Mouse (Mus musculus): Measurements from ENCODE around the gene Per1.

Per1 gene

GRCm38 (mm10) chr11:69118765-69119164 is 23.7 kb downstream of the Per1 start:
- DNase-seq, result peak; percentile 86

- no peak for DNase-seq
These were observed 24.6 kb downstream of the Per1 start for GRCm38 (mm10) chr11:69119446-69120155.

- peak; percentile 24 for DNase-seq
These were observed 25.4 kb downstream of the Per1 start, which contains the start of gene Hes7 for GRCm38 (mm10) chr11:69120221-69121000. Hes7 (plus strand) TSS chr11:69120404.

DNA sequence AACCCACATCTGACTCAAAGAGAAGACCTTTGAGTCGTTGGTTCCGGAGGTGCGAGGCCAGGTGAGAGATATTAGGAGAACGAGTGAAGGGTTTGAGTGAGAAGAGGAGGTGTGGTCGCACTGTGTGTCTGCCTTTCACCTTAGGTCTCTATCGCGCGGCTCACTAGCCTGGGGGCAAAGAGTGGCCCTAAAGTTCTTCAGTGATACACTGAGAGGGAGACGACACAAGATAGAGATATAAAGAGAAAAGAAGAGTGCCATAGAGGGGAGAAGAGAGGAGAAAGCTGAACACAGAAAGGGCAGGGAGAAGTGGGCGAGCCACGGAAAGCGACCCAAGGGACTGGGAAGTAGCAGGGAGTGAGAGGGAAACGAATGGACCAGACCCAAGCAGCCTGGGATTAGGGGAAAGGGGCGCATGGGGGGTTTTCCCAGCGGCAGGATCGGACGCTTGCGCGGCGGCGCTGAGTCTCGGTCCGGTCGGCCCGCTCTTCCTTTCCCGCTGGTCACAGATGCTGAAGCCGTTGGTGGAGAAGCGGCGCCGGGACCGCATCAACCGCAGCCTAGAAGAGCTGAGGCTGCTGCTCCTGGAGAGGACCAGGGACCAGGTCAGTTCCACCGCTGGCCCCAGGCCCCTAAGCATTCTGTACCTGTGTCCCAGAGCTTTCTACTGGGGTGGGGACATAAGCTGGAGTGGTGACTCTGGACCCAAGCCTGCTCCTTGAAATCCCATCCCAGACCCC is 26.2 kb downstream of the Per1 start:
- DNase-seq, result no peak

- peak; percentile 54 for DNase-seq
These were observed 26.8 kb downstream of the Per1 start for GRCm38 (mm10) chr11:69121741-69122335.

DNA sequence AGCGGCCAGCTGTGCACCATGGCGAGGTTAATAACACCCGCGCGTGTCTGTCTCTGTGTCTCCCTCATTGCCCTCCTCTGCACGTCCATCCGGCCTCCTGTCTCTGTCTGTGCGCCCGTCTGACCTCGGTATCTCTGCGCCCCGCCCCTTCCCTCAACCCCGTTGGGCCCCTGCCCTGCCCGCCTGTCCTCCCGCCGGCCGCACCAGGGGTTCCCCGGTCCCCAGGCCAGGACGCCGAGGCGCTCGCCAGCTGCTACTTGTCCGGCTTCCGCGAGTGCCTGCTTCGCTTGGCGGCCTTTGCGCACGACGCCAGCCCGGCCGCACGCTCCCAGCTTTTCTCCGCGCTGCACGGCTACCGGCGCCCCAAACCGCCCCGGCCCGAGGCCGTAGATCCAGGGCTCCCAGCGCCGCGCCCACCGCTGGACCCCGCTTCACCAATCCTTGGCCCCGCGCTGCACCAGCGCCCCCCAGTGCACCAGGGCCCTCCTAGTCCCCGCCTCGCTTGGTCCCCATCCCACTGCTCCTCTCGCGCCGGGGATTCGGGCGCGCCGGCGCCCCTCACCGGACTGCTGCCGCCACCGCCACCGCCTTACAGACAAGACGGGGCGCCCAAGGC is 27.4 kb downstream of the Per1 start, which contains the start of gene 9130213A22Rik:
9130213A22Rik (minus strand) TSS at position 254 of the 616 bp plus-strand sequence.
- DNase-seq, result peak; percentile 88

- peak; percentile 88 for DNase-seq
These were observed 28.2 kb downstream of the Per1 start for GRCm38 (mm10) chr11:69123056-69123692.

- peak; percentile 84 for DNase-seq
These were observed 28.9 kb downstream of the Per1 start for GRCm38 (mm10) chr11:69123693-69124497.

- DNase-seq, result peak; percentile 75
These were observed 29.5 kb downstream of the Per1 start for GRCm38 (mm10) chr11:69124498-69124847.

DNA sequence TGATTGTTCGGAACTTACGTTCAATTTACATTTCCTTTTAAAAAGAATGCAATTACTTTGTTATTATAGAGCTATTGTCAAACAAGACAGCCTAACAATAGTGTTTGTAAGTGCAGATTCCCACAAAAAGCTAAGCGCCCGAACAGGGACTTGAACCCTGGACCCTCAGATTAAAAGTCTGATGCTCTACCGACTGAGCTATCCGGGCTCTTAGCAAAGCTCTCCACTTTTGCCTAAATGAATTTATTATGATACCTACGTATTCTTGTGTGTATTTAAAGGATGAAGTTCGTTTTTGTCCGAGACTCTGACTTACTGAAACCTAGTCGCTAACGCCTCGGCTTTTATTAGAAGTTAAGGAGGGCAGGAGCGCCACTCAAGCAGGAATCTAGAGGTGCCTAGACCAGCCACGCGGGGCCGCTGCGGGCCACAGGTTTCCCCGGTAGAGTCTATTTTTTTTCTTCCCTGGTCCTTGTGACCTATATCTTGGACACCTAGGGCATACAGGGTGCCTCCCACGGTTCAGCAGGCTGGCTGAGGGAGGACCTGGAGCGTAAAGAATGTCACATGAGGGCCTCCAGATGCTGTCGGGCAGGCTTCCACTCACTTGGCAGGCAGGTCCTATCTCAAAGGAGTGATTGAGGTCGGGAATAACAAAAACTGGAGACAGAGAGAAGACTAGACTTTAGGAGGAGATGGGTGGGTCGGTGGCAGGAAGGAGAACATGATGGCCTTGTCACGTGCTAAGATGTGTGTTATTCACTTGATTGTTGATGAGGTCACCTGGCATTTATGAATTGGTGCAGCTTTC is 30.2 kb downstream of the Per1 start:
- DNase-seq, result peak; percentile 83

- DNase-seq, result no peak
These were observed 30.7 kb downstream of the Per1 start, which contains the start of gene Aloxe3 for GRCm38 (mm10) chr11:69125852-69125918. Aloxe3 (plus strand) TSS chr11:69125896.

DNA sequence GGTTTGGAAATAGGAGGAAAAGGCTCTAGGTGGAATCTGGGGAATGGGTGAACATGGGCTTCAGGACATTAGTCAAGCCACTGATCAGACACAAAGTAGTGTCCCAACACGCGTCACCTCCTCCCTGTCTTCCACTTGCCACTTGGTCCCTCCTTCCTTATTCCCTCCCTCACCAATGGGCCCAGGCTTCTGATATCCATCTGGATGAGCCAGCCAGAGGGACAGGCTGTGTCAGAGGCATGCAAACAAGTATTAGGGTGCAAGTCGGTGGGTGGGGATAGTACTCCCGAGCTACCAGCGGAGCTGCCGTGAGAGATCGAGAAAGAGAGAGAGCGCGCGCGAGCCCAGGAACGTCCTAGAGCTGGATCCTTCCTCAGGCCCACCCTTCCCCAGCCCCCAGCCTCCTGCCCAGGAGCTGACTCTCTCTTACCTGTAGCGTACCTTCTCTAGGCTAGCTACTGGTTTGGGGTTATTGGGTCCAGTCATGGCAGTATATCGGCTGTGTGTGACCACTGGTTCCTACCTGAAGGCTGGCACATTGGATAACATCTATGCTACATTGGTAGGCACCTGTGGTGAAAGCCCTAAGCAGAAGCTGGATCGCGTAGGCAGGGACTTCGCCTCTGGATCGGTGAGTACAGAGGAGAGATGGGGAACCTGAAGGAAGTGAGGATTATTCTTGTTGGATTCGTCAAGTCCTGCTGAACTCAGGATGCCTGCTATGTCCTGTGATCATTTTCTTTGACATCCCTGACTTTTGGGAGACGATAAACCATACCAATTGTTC is 31.1 kb downstream of the Per1 start:
- peak; percentile 30 for DNase-seq

DNA sequence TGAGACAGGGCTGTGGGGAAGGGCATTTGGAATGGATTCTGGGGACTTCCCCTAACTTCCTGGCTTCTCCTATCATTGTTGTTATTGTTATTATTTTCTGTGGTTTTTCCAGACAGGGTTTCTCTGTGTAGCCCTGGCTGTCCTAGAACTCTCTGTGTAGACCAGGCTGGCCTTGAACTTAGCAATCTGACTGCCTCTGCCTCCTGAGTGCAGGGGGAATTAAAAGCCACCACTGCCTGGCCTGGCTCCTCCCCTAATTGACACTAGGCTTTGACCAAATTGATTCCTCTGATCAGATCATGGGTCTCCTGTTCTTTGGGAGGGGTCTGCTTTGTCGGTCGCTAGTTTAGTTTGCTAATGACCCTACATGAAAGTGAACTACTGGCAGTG is 31.7 kb downstream of the Per1 start:
- no peak for DNase-seq

GRCm38 (mm10) chr11:69128426-69129122 is 33.6 kb downstream of the Per1 start:
- DNase-seq, result no peak

DNA sequence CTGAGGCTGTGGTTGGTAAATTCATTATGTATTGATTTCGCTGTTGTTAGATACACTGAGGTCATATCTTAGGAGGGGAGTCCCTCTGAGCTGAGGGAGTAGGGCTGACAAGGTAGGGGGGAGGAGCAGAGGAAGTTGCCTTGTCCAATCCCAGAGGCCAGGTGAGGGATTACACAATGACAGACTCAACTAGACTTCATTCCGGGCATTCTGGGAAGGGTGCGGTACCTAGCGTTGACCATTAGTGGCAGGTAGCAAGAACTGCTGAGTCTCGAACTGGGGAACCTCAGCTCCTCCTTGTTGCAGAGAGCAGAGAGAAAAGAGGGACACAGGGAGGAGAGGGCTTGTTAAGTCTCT is 38.5 kb downstream of the Per1 start:
- DNase-seq, result no peak

- peak; percentile 70 for DNase-seq
These were observed 39.1 kb downstream of the Per1 start for GRCm38 (mm10) chr11:69133923-69134621.

DNA sequence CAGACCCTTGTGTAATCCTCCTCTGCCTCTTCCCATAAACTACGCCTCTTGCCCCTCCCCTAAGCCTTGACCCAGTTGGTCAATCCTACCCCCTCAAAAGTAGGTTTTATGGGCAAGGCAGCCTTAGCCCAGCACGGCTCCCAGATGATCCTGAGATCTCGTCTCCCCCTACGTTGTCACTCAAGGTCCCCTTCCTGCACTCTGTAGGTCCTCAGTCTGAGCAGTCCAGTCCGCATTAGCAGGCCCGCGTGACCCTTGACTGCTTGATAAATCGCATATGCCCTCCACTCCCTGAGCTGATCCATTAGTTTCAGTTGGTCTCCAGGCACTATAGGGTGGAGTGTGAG is 39.6 kb downstream of the Per1 start:
- DNase-seq, result no peak

DNA sequence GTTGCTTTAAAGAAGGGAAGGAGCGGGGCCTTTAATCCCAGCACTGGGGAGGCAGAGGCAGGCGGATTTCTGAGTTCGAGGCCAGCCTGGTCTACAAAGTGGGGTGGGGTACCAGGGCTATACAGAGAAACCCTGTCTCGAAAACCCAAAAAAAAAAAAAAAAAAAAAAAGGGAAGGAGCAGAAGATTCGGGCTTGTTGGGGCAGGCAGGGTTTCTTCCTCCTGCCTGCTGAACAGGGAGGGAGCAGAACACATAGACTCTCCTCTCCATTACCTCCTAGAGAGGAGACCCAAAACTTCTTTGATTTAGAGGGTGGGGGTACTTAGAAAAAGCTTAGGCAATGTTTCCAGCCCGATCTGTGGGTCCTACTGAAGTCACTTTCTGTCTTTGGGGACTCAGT is 40.3 kb downstream of the Per1 start:
- no peak for DNase-seq

DNA sequence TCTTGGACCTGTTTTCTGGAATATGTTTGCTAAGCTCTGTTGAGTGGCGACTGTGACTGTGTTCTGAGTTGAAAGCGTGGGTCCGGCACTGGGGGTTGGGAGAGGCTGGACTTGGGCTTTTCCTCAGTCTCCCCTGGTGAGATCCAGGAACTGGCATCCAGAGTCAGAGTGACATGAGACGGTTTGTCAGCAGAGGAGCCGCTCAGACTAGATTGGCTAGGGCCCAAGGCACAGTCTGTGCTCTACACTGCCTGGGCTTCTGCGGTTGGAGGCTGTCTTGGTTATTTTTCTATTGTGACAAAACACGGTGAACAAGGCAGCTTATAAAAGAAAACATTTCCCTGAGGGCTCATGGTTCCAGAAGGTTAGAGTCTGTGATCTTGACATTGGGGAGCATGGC is 52.5 kb downstream of the Per1 start:
- no peak for DNase-seq
